Mouse (Mus musculus) induced T-regulatory cell, adult 2 months (primary cell): ENCODE measurements around the gene Trank1.

Experiments
- DNase-seq: peaks from one replicate; pipeline ENCODE4 v3.0.0-alpha.2; 2012; ENCODE audit warnings: low read depth

The Trank1 gene

GRCm38 (mm10) chr9:111302196-111302831 is 9.2 kb upstream of the Trank1 start:
- no peak for DNase-seq

- DNase-seq: no peak
Measured at GRCm38 (mm10) chr9:111304036-111304435, 7.5 kb upstream of the Trank1 start.

GRCm38 (mm10) chr9:111306142-111306541 is 5.4 kb upstream of the Trank1 start:
- DNase-seq: no peak

- no peak for DNase-seq
Measured at GRCm38 (mm10) chr9:111311843-111312441, 403 bp downstream of the Trank1 start.

- peak; percentile 7 for DNase-seq
Measured at GRCm38 (mm10) chr9:111312442-111313141, 1.1 kb downstream of the Trank1 start.

- DNase-seq: peak; percentile 12
Measured at GRCm38 (mm10) chr9:111313299-111313698, 1.8 kb downstream of the Trank1 start.

- no peak for DNase-seq
Measured at GRCm38 (mm10) chr9:111313793-111314192, 2.3 kb downstream of the Trank1 start.

GRCm38 (mm10) chr9:111314219-111314618 is 2.7 kb downstream of the Trank1 start:
- DNase-seq: peak; percentile 78

- no peak for DNase-seq
Measured at GRCm38 (mm10) chr9:111320912-111321311, 9.4 kb downstream of the Trank1 start.

GRCm38 (mm10) chr9:111324881-111325280 is 13.3 kb downstream of the Trank1 start:
- no peak for DNase-seq

GRCm38 (mm10) chr9:111329881-111330280 is 18.3 kb downstream of the Trank1 start:
- no peak for DNase-seq

- no peak for DNase-seq
Measured at GRCm38 (mm10) chr9:111333790-111334189, 22.3 kb downstream of the Trank1 start.

GRCm38 (mm10) chr9:111334555-111335164 is 23.1 kb downstream of the Trank1 start:
- no peak for DNase-seq

GRCm38 (mm10) chr9:111351233-111351632 is 39.7 kb downstream of the Trank1 start:
- no peak for DNase-seq

GRCm38 (mm10) chr9:111351641-111352040 is 40.1 kb downstream of the Trank1 start:
- DNase-seq: no peak

- no peak for DNase-seq
Measured at GRCm38 (mm10) chr9:111352646-111353045, 41.1 kb downstream of the Trank1 start.

- no peak for DNase-seq
Measured at GRCm38 (mm10) chr9:111355041-111355440, 43.5 kb downstream of the Trank1 start.

GRCm38 (mm10) chr9:111356386-111356785 is 44.8 kb downstream of the Trank1 start:
- no peak for DNase-seq

GRCm38 (mm10) chr9:111363656-111364055 is 52.1 kb downstream of the Trank1 start:
- no peak for DNase-seq

- no peak for DNase-seq
Measured at GRCm38 (mm10) chr9:111367713-111368112, 56.2 kb downstream of the Trank1 start.

- no peak for DNase-seq
Measured at GRCm38 (mm10) chr9:111372079-111372478, 60.5 kb downstream of the Trank1 start.

GRCm38 (mm10) chr9:111377868-111378267 is 66.3 kb downstream of the Trank1 start:
- no peak for DNase-seq
